Mouse (Mus musculus) liver, adult 2 months (tissue): Measurements from ENCODE around the gene Mmel1. TPM values are rescaled to one million over a fixed set of nuclear protein-coding genes. Genes with fewer than 3 reads are reported as not detected.

Source experiments
- DNase-seq: peaks from one replicate; pipeline ENCODE4 v3.0.0-alpha.2; 2011; ENCODE audit warnings: low read depth, low spot score; ENCODE audit errors: extremely low read depth
- H3K27ac ChIP-seq: fragments of 200-500 bp; replicated peaks from 2 replicates; pipeline ENCODE4 v1.5.1; 2012; ENCODE audit warnings: low read depth, mild to moderate bottlenecking, control low read depth, inconsistent platforms, low read length; ENCODE audit not compliant: insufficient read depth
- H3K27me3 ChIP-seq: fragments of 200-500 bp; 2 replicates; pipeline ENCODE4 v1.6.1; 2012; ENCODE audit warnings: mild to moderate bottlenecking, moderate library complexity, low read length, inconsistent platforms; ENCODE audit not compliant: control insufficient read depth, insufficient read depth
- H3K36me3 ChIP-seq: fragments of 200-500 bp; 2 replicates; pipeline ENCODE4 v1.6.1; 2012; ENCODE audit warnings: low read length, inconsistent platforms; ENCODE audit not compliant: control insufficient read depth, insufficient read depth
- H3K4me1 ChIP-seq: fragments of 200-500 bp; 2 replicates; pipeline ENCODE4 v1.6.1; 2011; ENCODE audit warnings: low read length; ENCODE audit not compliant: control insufficient read depth, insufficient read depth
- H3K4me3 ChIP-seq: fragments of 200-500 bp; 2 replicates; pipeline ENCODE4 v1.5.1; 2011; ENCODE audit warnings: low read depth, mild to moderate bottlenecking, control low read depth, low read length, moderate library complexity; ENCODE audit not compliant: insufficient read depth
- H3K79me2 ChIP-seq: fragments of 200-500 bp; 2 replicates; pipeline ENCODE4 v1.6.1; 2012; ENCODE audit warnings: inconsistent platforms, mild to moderate bottlenecking, low read length, moderate library complexity; ENCODE audit not compliant: control insufficient read depth, insufficient read depth
- H3K9ac ChIP-seq: fragments of 200-500 bp; 2 replicates; pipeline ENCODE4 v1.6.1; 2012; ENCODE audit warnings: low read depth, mild to moderate bottlenecking, control low read depth, inconsistent platforms, low read length
- CTCF ChIP-seq: fragments of 200-500 bp; IDR thresholded peaks from 2 replicates; pipeline ENCODE4 v1.5.1; 2011; ENCODE audit warnings: low read depth, low read length, control low read depth
- POLR2A ChIP-seq: fragments of 200-500 bp; IDR thresholded peaks from 2 replicates; pipeline ENCODE4 v1.6.1; 2011; ENCODE audit warnings: low read length, control low read depth; ENCODE audit not compliant: insufficient read depth; ENCODE audit errors: extremely low read depth
- WGBS: fragments of 180-500 bp; shearing (Covaris S2); methylation state at CpG from one replicate; pipeline ENCODE4 v1.1.7; 2018; 5-methylcytosine and 5-hydroxymethylcytosine counted together
- polyA plus RNA-seq: library from polyadenylated mRNA; depleted of rRNA; stranded (reverse); fragments of >200 nt; gene quantifications from 2 replicates; pipeline ENCODE4 v1.2.3, GENCODE M21; 2012
- total RNA-seq: library from RNA; depleted of rRNA; stranded (reverse); fragments of >200 nt; gene quantifications from 2 replicates; pipeline ENCODE4 v1.2.3, GENCODE M21; 2014

The Mmel1 gene
- total and polyA plus RNA-seq, 2 experiments, result 0.04 TPM; not detected in 1

DNA sequence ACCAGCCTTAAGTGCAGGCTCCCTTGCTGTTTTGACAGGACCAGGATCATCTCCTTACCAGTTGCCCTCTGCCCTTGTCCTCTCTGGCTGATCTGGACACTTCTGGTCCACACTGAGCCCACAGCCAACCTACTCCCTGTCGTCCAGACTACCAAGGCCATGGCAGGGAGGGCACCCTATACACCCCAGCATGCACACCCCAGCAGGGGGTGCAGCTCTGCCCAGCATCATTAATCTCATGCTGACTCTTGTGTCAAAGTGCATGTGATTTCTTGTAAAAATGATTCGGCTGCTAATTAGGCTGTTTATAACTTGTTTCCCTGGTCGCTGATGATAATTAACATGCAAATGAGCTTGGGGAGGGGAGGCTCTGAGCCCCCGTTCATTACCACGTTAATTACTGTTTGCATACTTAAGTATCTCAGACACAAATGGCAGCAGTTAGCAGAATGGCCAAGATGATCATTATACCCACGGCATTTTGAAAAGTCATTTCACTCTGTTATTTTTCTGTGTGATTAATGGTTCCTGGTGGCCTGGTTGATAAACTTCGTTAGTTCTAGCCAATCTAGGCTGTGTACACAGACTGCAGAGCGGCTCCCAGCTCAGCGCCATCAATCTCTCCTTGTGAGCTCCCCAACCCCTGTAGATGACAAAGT, 37.3 kb upstream of the Mmel1 start:
- no peak overlapping the region for H3K9ac ChIP-seq
- DNase-seq, result no peak
- no peak overlapping the region for H3K27ac ChIP-seq
- H3K36me3 ChIP-seq, result no peaks in the 10 kb centered on the region
- WGBS, result 48% methylated on average over 9 of the region's 9 CpGs
- no peaks in the 10 kb centered on the region for H3K4me1 ChIP-seq
- no peak for TF ChIP-seq POLR2A
- TF ChIP-seq CTCF, result no peak
- H3K79me2 ChIP-seq, result no peaks in the 10 kb centered on the region
- no peaks in the 10 kb centered on the region for H3K27me3 ChIP-seq
- H3K4me3 ChIP-seq, result no peak overlapping the region

DNA sequence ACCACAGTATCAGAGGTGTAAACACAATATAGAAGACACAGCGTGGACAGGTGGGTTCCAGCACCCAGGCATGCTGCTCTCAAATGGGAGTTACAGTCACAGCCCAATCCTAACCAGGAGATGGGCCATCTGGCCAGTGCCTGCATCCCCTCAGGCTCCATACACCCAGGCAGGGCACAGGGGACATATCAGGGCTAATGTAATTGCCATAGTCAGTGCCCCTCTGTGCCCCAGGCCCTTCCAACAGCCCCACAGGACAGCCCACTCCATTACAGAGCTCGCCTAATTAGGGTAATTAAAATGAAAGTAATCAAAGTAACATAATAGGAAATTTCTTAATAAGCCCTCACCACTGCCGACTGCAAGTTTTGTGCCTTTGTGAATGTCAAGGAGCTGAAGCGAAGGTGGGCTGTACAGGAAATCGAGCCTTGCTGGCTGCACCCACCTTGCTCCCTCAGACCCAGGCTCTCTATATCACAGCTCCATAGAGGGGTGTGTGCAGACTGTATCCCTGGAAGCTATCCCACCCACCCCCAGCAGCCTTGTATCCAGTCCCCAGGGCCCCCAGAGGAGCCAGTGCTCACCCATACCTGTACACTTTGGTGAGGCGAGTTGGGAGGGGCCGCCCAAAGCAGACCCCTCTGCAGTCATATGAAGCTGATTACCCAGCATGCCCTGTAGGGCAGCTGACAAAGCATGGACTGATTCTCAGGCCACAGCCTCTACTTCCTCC, 33.0 kb upstream of the Mmel1 start:
- 76% methylated on average over 7 of the region's 7 CpGs for WGBS
- H3K9ac ChIP-seq, result no peak overlapping the region
- H3K4me3 ChIP-seq, result no peak overlapping the region
- H3K4me1 ChIP-seq, result no peaks in the 10 kb centered on the region
- no peaks in the 10 kb centered on the region for H3K79me2 ChIP-seq
- TF ChIP-seq CTCF (no peak), POLR2A (no peak)
- H3K36me3 ChIP-seq, result no peaks in the 10 kb centered on the region
- H3K27me3 ChIP-seq, result no peaks in the 10 kb centered on the region
- DNase-seq, result no peak
- H3K27ac ChIP-seq, result no peak overlapping the region

GRCm38 (mm10) chr4:154837170-154837569, 32.2 kb upstream of the Mmel1 start, which contains the start of gene Ttc34:
Gene Ttc34, plus strand, starts transcription at chr4:154837459.
- no peaks in the 10 kb centered on the region for H3K27me3 ChIP-seq
- TF ChIP-seq POLR2A (no peak), CTCF (peak; percentile 98)
- H3K9ac ChIP-seq, result no peak within 1 kb of the TSS
- 42% methylated on average over 2 of the region's 2 CpGs for WGBS
- DNase-seq, result peak; percentile 13
- H3K79me2 ChIP-seq, result no peaks in the 10 kb centered on the region
- no peak within 1 kb of the TSS for H3K4me3 ChIP-seq
- H3K27ac ChIP-seq, result no peak within 1 kb of the TSS
- H3K4me1 ChIP-seq, result no peaks in the 10 kb centered on the region
- no peaks in the 10 kb centered on the region for H3K36me3 ChIP-seq

DNA sequence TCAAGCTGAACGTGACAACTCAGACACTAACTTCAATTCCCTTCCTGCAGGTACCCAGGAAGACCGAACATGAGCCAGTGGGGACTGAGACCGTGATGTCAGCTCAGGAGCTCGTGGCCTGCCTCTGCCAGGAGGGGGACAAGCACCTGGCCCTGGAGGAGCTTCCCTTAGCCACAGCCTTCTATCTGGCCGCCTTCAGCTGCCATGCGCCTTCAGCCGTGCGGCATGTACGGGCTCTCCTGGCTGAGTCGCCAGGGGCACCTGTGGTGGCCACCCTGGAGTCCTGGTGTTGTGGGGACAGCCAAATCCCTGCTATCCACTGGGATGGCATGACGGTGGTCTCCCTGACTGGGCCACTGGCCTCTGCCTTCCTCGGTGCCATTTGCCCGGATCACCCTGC, 30.6 kb upstream of the Mmel1 start:
- Histone ChIP-seq H3K27ac (no peak overlapping the region), H3K79me2 (no peaks in the 10 kb centered on the region), H3K36me3 (no peaks in the 10 kb centered on the region), H3K27me3 (no peaks in the 10 kb centered on the region), H3K9ac (no peak overlapping the region), H3K4me3 (no peak overlapping the region), H3K4me1 (no peaks in the 10 kb centered on the region)
- no peak for DNase-seq
- WGBS, result 85% methylated on average over 13 of the region's 13 CpGs
- TF ChIP-seq POLR2A (no peak), CTCF (no peak)

DNA sequence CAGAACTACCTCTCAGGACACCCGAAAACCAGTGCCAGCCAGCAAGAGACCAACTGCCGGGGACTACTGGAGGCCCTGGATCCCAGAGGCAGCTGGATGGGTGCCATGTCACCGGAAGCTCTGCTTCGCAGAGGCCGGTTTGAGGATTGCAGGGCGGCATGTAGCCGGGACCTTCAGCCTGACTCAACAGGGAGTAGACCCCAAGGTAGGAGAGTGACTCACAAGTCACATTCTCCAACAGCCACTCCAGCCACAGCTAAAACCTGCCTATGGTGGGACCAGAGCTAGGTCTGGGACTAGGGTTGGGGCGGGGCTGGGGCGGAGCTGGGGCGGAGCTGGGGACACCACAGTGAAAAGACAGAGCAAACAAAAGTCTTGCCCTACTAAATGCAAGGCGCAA, 30.0 kb upstream of the Mmel1 start:
- no peaks in the 10 kb centered on the region for H3K27me3 ChIP-seq
- no peak overlapping the region for H3K9ac ChIP-seq
- no peak for DNase-seq
- no peaks in the 10 kb centered on the region for H3K79me2 ChIP-seq
- no peak overlapping the region for H3K27ac ChIP-seq
- no peak overlapping the region for H3K4me3 ChIP-seq
- H3K4me1 ChIP-seq, result no peaks in the 10 kb centered on the region
- 37% methylated on average over 11 of the region's 11 CpGs for WGBS
- H3K36me3 ChIP-seq, result no peaks in the 10 kb centered on the region
- TF ChIP-seq CTCF (no peak), POLR2A (no peak)

GRCm38 (mm10) chr4:154852696-154853095, 16.7 kb upstream of the Mmel1 start:
- no peak for TF ChIP-seq CTCF
- TF ChIP-seq POLR2A, result no peak
- no peak overlapping the region for H3K4me3 ChIP-seq
- H3K27ac ChIP-seq, result no peak overlapping the region
- no peaks in the 10 kb centered on the region for H3K36me3 ChIP-seq
- no peaks in the 10 kb centered on the region for H3K4me1 ChIP-seq
- DNase-seq, result no peak
- no peak overlapping the region for H3K9ac ChIP-seq
- WGBS, result 96% methylated on average over 1 of the region's 1 CpGs
- H3K27me3 ChIP-seq, result peaks cover 6% of the 10 kb centered on the region
- no peaks in the 10 kb centered on the region for H3K79me2 ChIP-seq
